8 mouse cellular contexts compared by ENCODE assay signal in genomic region chr12:84416834-84417604, GRCm38 (mm10). TPM values are rescaled to one million over a fixed set of nuclear protein-coding genes. Genes with fewer than 3 reads are reported as not detected.
DNase-seq lines count a peak whose midpoint lies in the region.

Gene Rnf113a2 (plus strand): TSS chr12:84417196.

- peak; percentile 88 to 95 for DNase-seq in adrenal gland, adult (ENCODE audit: inconsistent age in 2 of 2, low spot score in 1 of 2)
- peak; percentile 96 for DNase-seq in embryo, embryonic 10 days (ENCODE audit: low spot score)
- peak; percentile 80 for DNase-seq in gastrocnemius, postnatal 10 days
- DNase-seq in induced T-regulatory cell, adult 2 months (ENCODE audit: low read depth), result peak; percentile 95
- DNase-seq in left cerebral cortex, adult 9 months (ENCODE audit: low spot score in 2 of 2), result peak; percentile 52 to 86
- peak; percentile 76 to 87 for DNase-seq in right cerebral cortex, adult 2 months (ENCODE audit: low spot score in 2 of 2)
- peak; percentile 39 for DNase-seq in urinary bladder, postnatal 10 days (ENCODE audit: low spot score)

- no peaks in the 10 kb centered on the region for H3K36me3 ChIP-seq in megakaryocyte, embryonic 14.5 days (replicated peaks; ENCODE audit: low read length)

- H3K4me3 ChIP-seq in megakaryocyte, embryonic 14.5 days (replicated peaks), result peak within 1 kb of the TSS; percentile 95

- peaks cover 9% of the 10 kb centered on the region for H3K4me1 ChIP-seq in megakaryocyte, embryonic 14.5 days

- H3K9me3 ChIP-seq in megakaryocyte, embryonic 14.5 days, result no peaks in the 10 kb centered on the region

- no peaks in the 10 kb centered on the region for H3K27me3 ChIP-seq in megakaryocyte, embryonic 14.5 days (replicated peaks)

RNA-seq across cellular contexts. Expression of gene Rnf113a2, which starts in this region (rescaled TPM):
- total RNA-seq in gastrocnemius, postnatal 10 days (2021), result 1 to 10 TPM; 5.9 to 6.8 TPM
- polyA plus RNA-seq in megakaryocyte, embryonic 14.5 days (2012; ENCODE audit: insufficient read depth, low replicate concordance), result 1.7 and 24.6 TPM in 2 replicates

Comparison
In these comparisons a context has a peak if more than half of its experiments do, and no peak if none do; other contexts are left out.
1. Peak in every context shown above with its lines: DNase-seq and H3K4me3 ChIP-seq.
2. DNase-seq: peak in every context shown above with its lines; median percentile 96 in embryo, embryonic 10 days; 95 in induced T-regulatory cell, adult 2 months; 92 in adrenal gland, adult; 82 in right cerebral cortex, adult 2 months; 80 in gastrocnemius, postnatal 10 days; 69 in left cerebral cortex, adult 9 months; 39 in urinary bladder, postnatal 10 days.